Mouse (Mus musculus) right cerebral cortex, postnatal 10 days (tissue): Measurements from ENCODE around the gene Rab9b.

Experiments used
- DNase-seq, 2 experiments: peaks; one replicate each; pipeline ENCODE4 v3.0.0; 2021; ENCODE audit warnings: low spot score in 2 of 2

The Rab9b gene

GRCm38 (mm10) chrX:136868061-136869040, at the start of gene Rab9b:
Gene Rab9b, minus strand, starts transcription at chrX:136868755.
- peak; percentile 66 to 69 for DNase-seq

GRCm38 (mm10) chrX:136904369-136904768, 35.8 kb upstream of the Rab9b start:
- no peak for DNase-seq

GRCm38 (mm10) chrX:136895757-136896156, 27.2 kb upstream of the Rab9b start:
- DNase-seq, result peak; percentile 23 to 27

- no peak for DNase-seq
These were observed 18.3 kb downstream of the Rab9b start for GRCm38 (mm10) chrX:136850300-136850699.

GRCm38 (mm10) chrX:136828610-136829009, 39.9 kb downstream of the Rab9b start:
- no peak for DNase-seq

GRCm38 (mm10) chrX:136825016-136825415, 43.5 kb downstream of the Rab9b start:
- peak; percentile 32 to 33 for DNase-seq

- DNase-seq, result no peak
These were observed 46.2 kb downstream of the Rab9b start, which contains the start of gene Plp1 for GRCm38 (mm10) chrX:136822371-136822770. Gene Plp1, plus strand, starts transcription at chrX:136822671.

- DNase-seq, result peak; percentile 70 to 84
These were observed 48.3 kb downstream of the Rab9b start for GRCm38 (mm10) chrX:136820250-136820649.

- no peak for DNase-seq
These were observed 48.8 kb downstream of the Rab9b start for GRCm38 (mm10) chrX:136819752-136820151.
